Mouse (Mus musculus) 3134 (cell line): ENCODE results near the gene Wdr81.

ENCODE experiments used
- DNase-seq: peaks from one replicate; pipeline ENCODE4 v3.0.0-alpha.2; 2011; ENCODE audit warnings: low spot score; ENCODE audit not compliant: insufficient read length; ENCODE audit errors: extremely low read depth

Wdr81 gene

GRCm38 (mm10) chr11:75438804-75439203, 15.7 kb downstream of the Wdr81 start:
- DNase-seq: no peak

- DNase-seq: no peak
Observed at GRCm38 (mm10) chr11:75438194-75438593, 16.3 kb downstream of the Wdr81 start.

GRCm38 (mm10) chr11:75434138-75434537, 20.4 kb downstream of the Wdr81 start:
- no peak for DNase-seq

GRCm38 (mm10) chr11:75431307-75431706, 23.2 kb downstream of the Wdr81 start:
- no peak for DNase-seq

- DNase-seq: no peak
Observed at GRCm38 (mm10) chr11:75429019-75429705, 25.4 kb downstream of the Wdr81 start.

- DNase-seq: no peak
Observed at GRCm38 (mm10) chr11:75424459-75424858, 30.1 kb downstream of the Wdr81 start.

GRCm38 (mm10) chr11:75424033-75424432, 30.5 kb downstream of the Wdr81 start:
- DNase-seq: no peak

- no peak for DNase-seq
Observed at GRCm38 (mm10) chr11:75423091-75423490, 31.4 kb downstream of the Wdr81 start.

- DNase-seq: no peak
Observed at GRCm38 (mm10) chr11:75422013-75422792, 32.3 kb downstream of the Wdr81 start, which contains the start of gene Serpinf1. Gene Serpinf1, minus strand, starts transcription at chr11:75422701.

- no peak for DNase-seq
Observed at GRCm38 (mm10) chr11:75421375-75422012, 33.0 kb downstream of the Wdr81 start.

GRCm38 (mm10) chr11:75420810-75421374, 33.6 kb downstream of the Wdr81 start:
- DNase-seq: no peak

- no peak for DNase-seq
Observed at GRCm38 (mm10) chr11:75420037-75420436, 34.5 kb downstream of the Wdr81 start.

- DNase-seq: no peak
Observed at GRCm38 (mm10) chr11:75415994-75416393, 38.5 kb downstream of the Wdr81 start.

- DNase-seq: peak; percentile 36
Observed at GRCm38 (mm10) chr11:75415096-75415495, 39.4 kb downstream of the Wdr81 start.

- no peak for DNase-seq
Observed at GRCm38 (mm10) chr11:75410591-75410990, 43.9 kb downstream of the Wdr81 start.

- DNase-seq: no peak
Observed at GRCm38 (mm10) chr11:75409679-75410575, 44.6 kb downstream of the Wdr81 start.

- no peak for DNase-seq
Observed at GRCm38 (mm10) chr11:75406865-75407264, 47.7 kb downstream of the Wdr81 start.

GRCm38 (mm10) chr11:75406104-75406503, 48.4 kb downstream of the Wdr81 start:
- DNase-seq: peak; percentile 56

- DNase-seq: no peak
Observed at GRCm38 (mm10) chr11:75404801-75405200, 49.7 kb downstream of the Wdr81 start.
